Mouse (Mus musculus): ENCODE measurements around the gene Ccnf.

DNA sequence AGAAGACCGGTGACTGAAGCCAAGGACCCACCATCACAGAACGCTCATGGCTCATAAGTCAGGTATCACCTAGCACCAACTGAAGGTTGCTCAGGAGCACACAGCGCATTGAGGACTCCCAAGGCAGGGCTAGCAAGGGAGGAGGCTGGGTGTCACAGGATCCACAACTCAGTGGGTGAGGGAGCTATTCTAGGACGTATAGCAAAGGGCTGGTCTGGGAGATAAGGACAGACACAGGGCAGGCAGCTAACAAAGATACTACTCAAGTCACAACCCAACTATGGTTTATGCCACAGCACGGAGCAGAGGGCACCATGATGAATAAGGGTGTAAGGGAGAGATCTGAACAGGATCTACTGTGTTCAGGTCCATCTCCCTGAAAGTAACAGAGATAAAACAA lies 25.4 kb downstream of the Ccnf start:
- TF ChIP-seq CTCF (IDR thresholded peaks at IDR 0.05; ENCODE audit: low read depth, low read length) (no peak), POLR2A (IDR thresholded peaks at IDR 0.05; ENCODE audit: borderline replicate concordance, low read depth, low read length) (no peak)

Data from bone marrow macrophage, adult 2 months (primary cell).